Mouse (Mus musculus) liver, postnatal 0 days (tissue): ENCODE results near the gene Lamb1. TPM values are rescaled to one million over a fixed set of nuclear protein-coding genes. Genes with fewer than 3 reads are reported as not detected.

ENCODE experiments used
- ATAC-seq: fragments of 200-750 bp; cut with Nextera tagmentation; 2 replicates; pipeline ENCODE4 v1.8.0; 2017; ENCODE audit warnings: mild to moderate bottlenecking, moderate library complexity
- DNase-seq: peaks from one replicate; pipeline ENCODE4 v3.0.0-alpha.2; 2016
- H3K27ac ChIP-seq: fragments of 300-500 bp; sonication (generic); 2 replicates; pipeline ENCODE4 v1.5.1; 2014; ENCODE audit warnings: antibody characterized with exemption, moderate library complexity, mild to moderate bottlenecking, low read depth
- H3K27me3 ChIP-seq: fragments of 300-500 bp; sonication (generic); 2 replicates; pipeline ENCODE4 v1.6.1; 2014; ENCODE audit warnings: low read length, control low read depth, mixed read lengths; ENCODE audit not compliant: insufficient read depth
- H3K36me3 ChIP-seq: fragments of 300-500 bp; sonication (generic); replicated peaks from 2 replicates; pipeline ENCODE4 v1.6.1; 2014; ENCODE audit warnings: mild to moderate bottlenecking, control low read depth, low read length, moderate library complexity, mixed read lengths; ENCODE audit not compliant: insufficient read depth
- H3K4me1 ChIP-seq: fragments of 300-500 bp; sonication (generic); 2 replicates; pipeline ENCODE4 v1.6.1; 2014; ENCODE audit warnings: antibody characterized with exemption, mild to moderate bottlenecking, control low read depth; ENCODE audit not compliant: insufficient read depth
- H3K4me2 ChIP-seq: fragments of 300-500 bp; sonication (generic); 2 replicates; pipeline ENCODE4 v1.6.1; 2014; ENCODE audit warnings: low read depth, mild to moderate bottlenecking, low read length, moderate library complexity, mixed read lengths
- H3K4me3 ChIP-seq: fragments of 300-500 bp; sonication (generic); 2 replicates; pipeline ENCODE4 v1.5.1; 2014; ENCODE audit warnings: low read depth, low read length
- H3K9ac ChIP-seq: fragments of 300-500 bp; sonication (generic); replicated peaks from 2 replicates; pipeline ENCODE4 v1.6.1; 2014; ENCODE audit warnings: mild to moderate bottlenecking, moderate library complexity
- H3K9me3 ChIP-seq: fragments of 300-500 bp; sonication (generic); 2 replicates; pipeline ENCODE4 v1.6.1; 2016; ENCODE audit warnings: mild to moderate bottlenecking, control low read depth, low read length, mixed read lengths
- CTCF ChIP-seq: sonication (generic); IDR thresholded peaks from 2 replicates; pipeline ENCODE4 v1.5.1; 2016; ENCODE audit warnings: antibody characterized with exemption, low read depth
- EP300 ChIP-seq: IDR thresholded peaks from 2 replicates; pipeline ENCODE4 v1.6.1; 2016; ENCODE audit warnings: antibody characterized with exemption, low read depth, mild to moderate bottlenecking
- WGBS: fragments of 180-500 bp; shearing (Covaris S2); extraction: QIAGEN DNeasy Blood & Tissue Kit; methylation state at CpG from one replicate; pipeline ENCODE4 v1.1.7; 2014; ENCODE audit not compliant: insufficient replicate concordance; 5-methylcytosine and 5-hydroxymethylcytosine counted together
- polyA plus RNA-seq: library from polyadenylated mRNA; unstranded; fragments of >200 nt; fragmentation: Nextera tagmentation; extraction: Ambion mirVana; gene quantifications from 2 replicates; pipeline ENCODE4 v1.2.1, GENCODE M21; 2015

The Lamb1 gene
- polyA plus RNA-seq, 1 experiment from 2014 or later: 3.1 TPM

DNA sequence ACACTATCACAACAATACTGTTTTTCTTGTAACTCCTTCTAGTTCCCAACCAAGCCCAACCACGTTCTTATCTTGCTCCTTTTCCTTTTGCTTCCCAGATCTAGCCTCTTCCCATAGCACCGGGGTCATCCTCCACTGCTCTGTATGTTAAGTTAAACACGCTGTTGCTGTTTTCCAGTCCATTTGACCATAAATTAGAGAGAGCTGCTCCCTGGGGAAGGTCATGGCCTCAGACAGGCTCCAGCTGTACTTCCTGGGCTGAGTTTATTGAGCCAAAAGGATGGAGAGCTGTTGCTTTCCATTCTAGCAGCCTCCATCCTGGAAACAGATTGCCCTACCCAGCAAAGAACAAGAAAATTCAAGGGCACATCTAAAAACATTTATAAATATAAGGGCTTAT is 16.9 kb upstream of the Lamb1 start:
- Histone ChIP-seq H3K4me1 (no peaks in the 10 kb centered on the region), H3K4me2 (no peak overlapping the region), H3K9ac (no peak overlapping the region), H3K27ac (no peak overlapping the region), H3K9me3 (no peaks in the 10 kb centered on the region), H3K4me3 (no peak overlapping the region), H3K27me3 (no peaks in the 10 kb centered on the region), H3K36me3 (no peaks in the 10 kb centered on the region)
- 49% methylated on average over 3 of the region's 3 CpGs for WGBS
- no peak for TF ChIP-seq CTCF
- TF ChIP-seq EP300: no peak
- ATAC-seq (no peak), DNase-seq (no peak)

DNA sequence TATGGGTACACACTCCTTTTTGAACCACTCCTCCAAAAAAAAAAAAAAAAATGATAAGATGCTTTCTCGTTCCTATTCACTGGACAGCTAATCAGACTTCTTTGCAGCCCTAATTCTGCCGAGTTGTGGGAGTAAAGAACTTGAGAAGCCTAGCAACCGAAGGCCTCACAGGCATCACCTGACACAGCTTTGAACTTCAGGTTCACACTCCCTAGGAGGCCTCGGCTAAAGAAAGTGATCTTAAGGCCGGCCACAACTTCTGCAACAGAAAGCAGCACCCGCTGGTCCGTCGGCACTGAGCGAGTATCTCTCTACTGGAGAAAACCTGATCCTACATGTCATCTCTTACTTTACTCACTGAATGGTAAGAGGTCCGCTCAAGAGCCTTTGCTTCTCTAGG is 16.4 kb upstream of the Lamb1 start:
- Histone ChIP-seq H3K9ac (no peak overlapping the region), H3K27ac (no peak overlapping the region), H3K36me3 (no peaks in the 10 kb centered on the region), H3K9me3 (no peaks in the 10 kb centered on the region), H3K4me1 (no peaks in the 10 kb centered on the region), H3K4me2 (no peak overlapping the region), H3K27me3 (no peaks in the 10 kb centered on the region), H3K4me3 (no peak overlapping the region)
- WGBS: 48% methylated on average over 10 of the region's 10 CpGs
- no peak for DNase-seq
- TF ChIP-seq CTCF: no peak
- no peak for TF ChIP-seq EP300
- no peak for ATAC-seq

DNA sequence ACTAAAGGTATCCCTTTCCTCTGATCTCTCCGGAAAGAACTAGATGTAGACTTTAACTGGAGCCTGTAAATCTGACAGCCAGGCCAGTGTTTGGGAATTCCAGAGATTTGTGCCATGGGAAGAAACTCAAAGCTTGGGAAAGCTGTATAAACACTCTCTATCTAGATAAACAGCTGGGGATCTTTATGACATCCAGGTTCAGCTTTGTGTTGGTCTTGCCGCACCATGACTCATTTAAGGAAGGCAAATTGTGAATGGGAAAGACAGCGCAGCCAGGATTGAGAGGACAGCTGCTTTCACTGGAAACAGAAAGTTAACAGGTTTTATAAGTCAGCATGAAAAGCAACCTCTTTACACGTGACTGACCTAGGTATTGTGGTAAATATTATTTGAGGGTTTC is 12.8 kb upstream of the Lamb1 start:
- Histone ChIP-seq H3K9me3 (no peaks in the 10 kb centered on the region), H3K4me3 (no peak overlapping the region), H3K4me2 (no peak overlapping the region), H3K27me3 (no peaks in the 10 kb centered on the region), H3K9ac (no peak overlapping the region), H3K36me3 (no peaks in the 10 kb centered on the region), H3K27ac (no peak overlapping the region), H3K4me1 (no peaks in the 10 kb centered on the region)
- 53% methylated on average over 4 of the region's 4 CpGs for WGBS
- DNase-seq (no peak), ATAC-seq (no peak)
- TF ChIP-seq EP300 (no peak), CTCF (no peak)

DNA sequence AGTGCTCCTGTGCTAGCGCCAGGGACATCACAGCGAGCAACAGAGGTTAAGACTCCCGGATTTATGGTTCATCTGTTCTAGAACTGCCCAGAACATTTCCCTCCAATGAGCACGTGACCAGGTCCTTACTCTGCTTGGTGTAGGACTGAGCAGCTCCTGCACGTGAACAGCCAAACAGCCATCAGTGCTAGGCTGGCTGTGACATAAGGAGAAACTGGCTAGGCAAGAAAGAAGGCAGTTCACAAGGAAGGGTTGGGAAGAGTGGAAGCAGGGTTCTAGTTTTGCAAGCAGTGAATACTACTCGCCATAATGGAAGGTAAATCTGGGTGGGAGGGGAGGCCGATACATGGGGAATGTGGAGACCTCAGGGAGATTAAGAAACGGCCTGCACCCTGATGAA is 10.1 kb upstream of the Lamb1 start:
- TF ChIP-seq CTCF (no peak), EP300 (no peak)
- ATAC-seq (no peak), DNase-seq (no peak)
- 77% methylated on average over 8 of the region's 8 CpGs for WGBS
- Histone ChIP-seq H3K9me3 (no peaks in the 10 kb centered on the region), H3K36me3 (no peaks in the 10 kb centered on the region), H3K4me2 (no peak overlapping the region), H3K27ac (no peak overlapping the region), H3K4me1 (no peaks in the 10 kb centered on the region), H3K27me3 (no peaks in the 10 kb centered on the region), H3K9ac (no peak overlapping the region), H3K4me3 (no peak overlapping the region)

DNA sequence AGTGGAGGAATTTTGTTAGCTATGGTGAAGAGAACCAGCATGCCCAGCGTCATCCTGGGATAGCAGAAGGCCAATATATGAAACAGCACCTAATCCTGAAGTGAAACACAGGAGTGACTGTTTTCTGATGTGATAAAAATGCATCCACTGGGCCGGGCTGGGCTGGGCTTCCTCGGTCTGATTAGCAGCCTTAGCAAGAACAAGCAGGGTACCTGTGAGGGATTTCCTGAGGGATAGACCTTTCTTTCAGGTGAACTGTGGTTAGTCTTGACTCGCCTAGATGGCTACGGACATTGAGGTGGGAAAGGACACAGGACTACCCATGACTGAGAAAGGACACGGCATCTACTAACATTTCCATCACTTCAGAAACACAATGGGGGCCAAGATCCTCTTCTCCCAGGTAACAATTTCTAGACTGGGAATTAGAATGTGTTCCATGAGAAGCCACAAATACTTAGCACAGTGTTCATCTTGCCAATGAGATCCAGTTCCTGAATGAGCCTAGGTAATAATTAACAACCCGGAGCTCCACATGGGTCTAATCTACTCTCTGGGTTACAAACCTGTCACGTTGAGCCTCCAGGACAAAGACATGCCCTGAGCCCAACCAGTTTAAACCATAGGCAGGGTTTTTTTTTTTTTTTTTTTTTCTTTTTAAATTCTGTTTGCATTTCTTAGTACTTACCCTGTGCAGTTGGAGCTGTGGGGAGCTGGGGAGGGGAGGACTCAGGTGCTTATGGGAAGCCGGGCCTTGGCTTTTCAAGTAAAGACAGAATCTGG is 8.7 kb upstream of the Lamb1 start:
- DNase-seq: no peak
- no peak overlapping the region for H3K27ac ChIP-seq

DNA sequence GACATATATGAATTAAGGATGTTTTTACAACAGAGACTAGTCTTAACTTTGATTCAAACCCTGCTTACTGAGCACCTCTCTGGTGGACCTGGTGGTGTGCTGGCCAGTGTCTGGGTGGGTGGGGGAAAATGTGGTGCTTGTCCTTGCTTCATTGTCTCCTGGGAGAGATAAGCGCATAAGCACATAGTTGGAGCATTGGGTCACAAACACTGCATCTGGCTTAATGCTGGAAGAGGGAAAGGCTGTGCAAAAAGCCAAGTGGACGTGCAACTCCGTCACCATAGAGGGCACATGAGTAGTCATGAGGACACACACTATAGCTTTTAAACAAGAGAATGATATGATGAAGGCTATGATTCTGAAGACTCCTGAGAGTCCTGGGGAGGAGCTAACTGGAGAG is 3.2 kb upstream of the Lamb1 start:
- no peak overlapping the region for H3K4me2 ChIP-seq
- no peak overlapping the region for H3K9ac ChIP-seq
- H3K9me3 ChIP-seq: no peaks in the 10 kb centered on the region
- ATAC-seq (no peak), DNase-seq (no peak)
- TF ChIP-seq CTCF (no peak), EP300 (no peak)
- WGBS: 75% methylated on average over 3 of the region's 3 CpGs
- no peak overlapping the region for H3K4me3 ChIP-seq
- H3K36me3 ChIP-seq: no peaks in the 10 kb centered on the region
- peaks cover 29% of the 10 kb centered on the region for H3K27me3 ChIP-seq
- H3K4me1 ChIP-seq: no peaks in the 10 kb centered on the region
- no peak overlapping the region for H3K27ac ChIP-seq

More for the DNA sequence above, 8.7 kb upstream of the Lamb1 start:
- Histone ChIP-seq H3K4me3 (no peak overlapping the region), H3K9me3 (no peaks in the 10 kb centered on the region), H3K4me1 (no peaks in the 10 kb centered on the region), H3K4me2 (no peak overlapping the region), H3K27me3 (no peaks in the 10 kb centered on the region), H3K36me3 (no peaks in the 10 kb centered on the region), H3K9ac (no peak overlapping the region)
- TF ChIP-seq EP300: no peak
- no peak for TF ChIP-seq CTCF
- peak; percentile 73; the same call in 1 of the 2 replicates for ATAC-seq
- 67% methylated on average over 9 of the region's 9 CpGs for WGBS

DNA sequence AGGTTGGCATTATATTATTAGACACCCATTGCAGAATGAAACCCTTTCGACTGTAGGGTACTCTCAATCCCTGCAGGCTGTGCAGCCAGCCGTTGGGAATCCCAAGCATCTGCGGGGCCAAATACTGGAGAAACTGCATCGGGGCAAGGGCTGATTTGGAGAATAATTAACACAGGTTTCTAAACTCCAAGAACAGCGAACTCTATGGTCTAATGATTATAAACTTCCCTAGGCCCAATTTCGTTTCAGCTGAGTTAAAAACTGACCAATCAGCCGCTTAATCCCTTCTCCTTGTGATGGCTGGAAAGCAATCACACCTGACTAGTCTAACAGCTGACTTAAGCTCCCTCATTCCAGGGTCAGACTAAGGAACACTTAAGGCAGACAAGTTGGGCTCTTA is 1.1 kb upstream of the Lamb1 start:
- Histone ChIP-seq H3K27ac (no peak overlapping the region), H3K4me2 (no peak overlapping the region), H3K4me3 (no peak overlapping the region), H3K9me3 (no peaks in the 10 kb centered on the region), H3K27me3 (peaks cover 35% of the 10 kb centered on the region), H3K36me3 (no peaks in the 10 kb centered on the region), H3K9ac (no peak overlapping the region), H3K4me1 (no peaks in the 10 kb centered on the region)
- WGBS: 37% methylated on average over 7 of the region's 7 CpGs
- ATAC-seq: no peak
- TF ChIP-seq EP300 (no peak), CTCF (no peak)
- no peak for DNase-seq
